Mouse (Mus musculus) bone marrow macrophage, adult 2 months (primary cell): ENCODE data around the gene Ar.

Experiments
- CTCF ChIP-seq: IDR thresholded peaks from 2 replicates; pipeline ENCODE4 v1.5.1; 2012; ENCODE audit warnings: low read depth, mild to moderate bottlenecking, low read length, moderate library complexity
- POLR2A ChIP-seq: IDR thresholded peaks from 2 replicates; pipeline ENCODE4 v1.6.1; 2012; ENCODE audit warnings: mild to moderate bottlenecking, low read depth, low read length, borderline replicate concordance

DNA sequence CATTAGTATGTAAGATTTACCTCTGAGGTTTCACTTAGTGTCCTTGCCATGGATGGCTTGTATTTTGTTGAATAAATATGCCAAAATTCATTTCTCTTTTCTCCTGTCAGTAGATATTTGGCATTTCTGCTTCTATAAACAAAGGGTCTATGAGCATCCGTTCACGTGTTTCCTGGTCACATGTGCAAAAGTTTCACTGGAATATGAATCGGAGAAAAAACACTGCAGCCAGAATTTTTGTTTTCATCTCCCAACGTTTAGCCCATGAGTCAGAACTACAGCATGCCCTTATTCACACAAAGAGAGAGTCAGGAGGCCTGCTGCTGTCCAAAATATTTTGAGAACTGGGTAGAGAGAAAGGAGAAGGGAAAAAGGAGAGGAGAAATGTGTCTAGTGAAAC is 99.8 kb downstream of the Ar start:
- TF ChIP-seq CTCF (no peak), POLR2A (no peak)
